Mouse (Mus musculus) heart, adult 18-20 months (tissue): Measurements from ENCODE around the gene Slc37a2. TPM values are rescaled to one million over a fixed set of nuclear protein-coding genes. Genes with fewer than 3 reads are reported as not detected.
"Not testable (repeated sequence)": the region's sequence is repeated elsewhere in the genome, so short reads cannot be mapped to it uniquely, and the experiment has no call there.

Source experiments
- DNase-seq, 2 experiments: peaks; one replicate each; pipeline ENCODE4 v3.0.0; 2021 to 2022; ENCODE audit warnings: mixed read lengths in 1 of 2
- long read RNA-seq, 2 experiments: library from polyadenylated mRNA; stranded (forward); transcript quantifications; one replicate each; pipeline ENCODE4 v2.0.0; 2021
- total RNA-seq, 2 experiments: library from RNA; stranded (reverse); gene quantifications; 2 replicates each; pipeline ENCODE4 v1.2.3; 2021

Slc37a2 gene
- total RNA-seq, result 1 to 10 TPM; 2.4 to 3.1 TPM
- long read RNA-seq, experiment 1, full-length matches to known transcripts, result 6 of 8 reads
- long read RNA-seq, experiment 1, partial matches to known transcripts, result 0 of 8 reads
- long read RNA-seq, experiment 1, other reads (novel, unspliced or antisense), result 2 of 8 reads
- long read RNA-seq, experiment 2, partial matches to known transcripts, result 0 of 1 reads
- long read RNA-seq, experiment 2, other reads (novel, unspliced or antisense), result 1 of 1 reads

DNA sequence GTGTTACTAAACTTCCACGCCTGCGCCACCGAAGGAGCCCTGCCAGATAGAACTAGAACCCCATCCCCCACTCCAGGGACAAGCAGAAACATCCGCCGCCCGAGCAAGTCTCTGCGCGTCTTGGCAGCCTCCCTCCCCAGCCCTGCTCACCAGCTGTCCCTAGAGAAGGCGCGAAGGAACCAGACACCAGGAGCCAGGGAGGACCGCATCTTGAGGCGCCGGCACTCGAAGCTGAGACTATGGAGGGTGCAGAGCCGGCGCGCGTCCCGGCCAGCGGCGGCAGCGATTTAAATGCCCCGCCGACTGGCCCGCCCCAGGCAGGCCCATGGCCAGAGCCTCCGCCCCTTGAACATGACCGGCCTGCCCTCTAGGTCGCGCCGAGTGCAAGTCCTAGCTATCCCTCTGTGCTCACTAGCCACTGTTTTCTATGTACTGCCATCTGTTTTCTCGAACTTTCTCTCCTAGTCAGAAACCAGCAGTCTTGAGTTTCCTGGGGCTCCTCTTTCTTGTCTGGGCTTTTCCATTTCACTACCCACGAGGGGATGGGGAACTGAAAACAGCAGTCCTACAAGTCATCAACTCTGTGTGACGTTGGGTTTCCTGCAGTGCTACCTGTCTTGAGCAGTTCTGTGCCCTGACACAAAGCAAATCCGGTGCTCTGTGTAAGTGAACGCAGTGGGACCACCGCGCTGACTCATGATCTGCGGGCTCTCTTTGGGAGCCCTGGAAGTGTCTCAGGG lies at the start of gene Slc37a2:
Gene Slc37a2, minus strand, starts transcription at position 590 of the 740 bp plus-strand sequence.
- DNase-seq, result peak; percentile 78

DNA sequence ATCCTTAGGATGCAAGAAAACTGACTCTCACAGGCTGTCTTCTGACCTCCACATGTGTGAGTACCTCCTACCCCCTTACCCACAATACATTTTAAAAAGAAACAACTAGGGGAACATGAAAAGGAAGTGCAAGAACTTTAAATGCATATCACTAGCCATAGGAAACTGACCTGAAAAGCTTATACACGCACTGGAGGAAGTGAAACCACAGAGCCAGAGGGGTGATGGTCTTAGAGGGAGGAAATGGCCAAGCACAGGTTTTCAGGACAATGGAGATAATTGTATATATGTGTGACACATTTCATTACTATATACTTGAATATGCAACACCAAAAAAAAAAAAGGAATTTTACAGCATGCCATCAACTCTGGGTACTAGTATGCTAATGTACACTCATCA lies 46.2 kb upstream of the Slc37a2 start:
- no peak for DNase-seq

DNA sequence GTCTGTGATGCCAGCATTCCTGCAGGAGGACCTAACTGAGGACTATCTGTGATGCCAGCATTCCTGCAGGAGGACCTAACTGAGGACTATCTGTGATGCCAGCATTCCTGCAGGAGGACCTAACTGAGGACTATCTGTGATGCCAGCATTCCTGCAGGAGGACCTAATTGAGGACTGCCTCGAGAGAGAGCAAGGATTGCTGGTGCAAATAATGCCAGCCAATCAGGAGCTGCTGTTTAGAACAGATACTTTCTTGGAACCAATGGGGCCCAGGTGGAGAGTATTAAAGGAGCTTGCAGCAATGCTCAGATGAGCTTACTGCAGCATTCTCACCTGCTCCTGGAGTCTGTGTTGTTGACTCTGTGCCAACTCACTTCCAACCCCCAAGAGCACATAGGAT lies 45.0 kb upstream of the Slc37a2 start:
- DNase-seq, result not testable (repeated sequence)

DNA sequence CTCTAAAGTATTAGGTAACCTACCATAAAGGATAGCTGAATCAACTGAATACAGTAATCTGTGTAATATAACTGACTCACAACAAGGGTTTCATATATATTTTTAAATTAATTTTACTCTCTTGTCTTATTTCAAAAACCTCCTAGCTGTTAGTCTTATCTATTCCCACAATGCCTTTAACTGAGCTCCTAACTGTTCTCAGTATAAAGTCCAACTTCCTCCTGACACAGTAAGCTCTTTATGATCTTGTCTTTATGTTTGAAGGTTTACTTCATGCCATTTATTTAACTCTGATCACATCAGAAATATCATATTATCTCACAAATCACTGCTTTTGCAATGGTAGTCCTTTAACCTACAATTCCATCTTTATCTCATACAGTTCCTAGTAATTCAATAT lies 40.0 kb upstream of the Slc37a2 start:
- no peak for DNase-seq

DNA sequence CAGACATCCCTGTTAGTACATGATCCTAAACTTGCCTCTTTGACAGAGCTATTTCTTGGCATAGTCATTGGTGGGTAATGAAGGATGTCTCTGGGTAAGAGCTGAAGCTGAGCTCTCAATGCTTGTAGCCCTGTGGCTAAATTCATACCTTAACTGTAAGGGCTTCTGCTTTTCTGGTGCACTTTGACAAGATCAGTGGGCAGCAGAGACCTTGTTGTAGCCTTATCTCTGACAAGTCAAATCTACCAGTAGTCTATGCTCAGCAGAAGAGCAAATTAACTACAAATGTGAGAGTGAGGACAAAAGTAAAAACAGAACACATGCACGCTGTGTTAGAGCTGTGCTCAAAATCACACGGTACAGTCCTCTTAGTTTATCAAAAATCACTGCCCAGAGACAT lies 11.1 kb upstream of the Slc37a2 start:
- no peak for DNase-seq

DNA sequence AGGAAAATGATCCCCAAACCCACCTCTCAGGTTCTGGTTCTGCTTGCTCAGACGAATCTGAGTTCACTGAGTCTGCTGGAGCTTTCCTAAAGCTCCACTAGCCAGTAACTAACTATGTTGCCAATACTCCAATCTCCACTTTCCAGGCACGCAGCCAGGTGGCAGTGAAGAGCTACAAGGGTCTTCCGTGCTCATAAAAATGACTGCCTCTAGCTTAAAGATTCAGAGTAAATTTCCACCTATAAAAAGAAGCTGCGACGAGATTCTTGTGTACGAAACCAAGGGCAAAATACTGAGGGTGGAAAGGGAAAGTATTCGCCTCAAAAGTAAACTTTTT lies 319 bp upstream of the Slc37a2 start:
- peak; percentile 48 to 69 for DNase-seq

DNA sequence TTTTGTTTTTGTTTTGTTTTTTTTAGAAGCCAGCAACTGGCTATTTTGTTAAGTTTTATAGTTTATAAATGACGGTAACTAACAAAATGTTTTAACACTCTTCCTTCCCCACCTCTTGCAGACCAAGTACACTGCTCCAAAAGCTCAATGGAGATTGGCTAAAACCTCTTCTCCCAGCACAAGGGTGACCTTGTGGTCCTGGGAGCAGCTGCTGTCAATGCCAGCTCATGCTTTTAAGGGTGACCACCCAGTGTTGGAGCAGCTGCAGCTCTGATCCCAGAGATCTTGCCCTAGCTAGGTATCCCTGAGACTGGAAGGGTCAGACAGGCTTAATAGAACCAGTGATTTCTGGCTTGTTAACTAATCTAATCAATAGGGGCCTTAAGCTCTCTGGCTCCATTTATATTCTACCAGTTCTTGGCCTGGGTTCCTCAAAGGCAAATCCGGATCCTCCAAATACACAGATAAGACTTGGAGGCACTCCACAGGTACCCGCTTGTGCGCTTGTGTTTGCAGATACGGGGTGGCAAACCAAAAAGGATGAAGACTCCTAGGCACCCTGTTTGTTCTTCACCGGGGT lies 917 bp downstream of the Slc37a2 start:
- DNase-seq, result no peak

DNA sequence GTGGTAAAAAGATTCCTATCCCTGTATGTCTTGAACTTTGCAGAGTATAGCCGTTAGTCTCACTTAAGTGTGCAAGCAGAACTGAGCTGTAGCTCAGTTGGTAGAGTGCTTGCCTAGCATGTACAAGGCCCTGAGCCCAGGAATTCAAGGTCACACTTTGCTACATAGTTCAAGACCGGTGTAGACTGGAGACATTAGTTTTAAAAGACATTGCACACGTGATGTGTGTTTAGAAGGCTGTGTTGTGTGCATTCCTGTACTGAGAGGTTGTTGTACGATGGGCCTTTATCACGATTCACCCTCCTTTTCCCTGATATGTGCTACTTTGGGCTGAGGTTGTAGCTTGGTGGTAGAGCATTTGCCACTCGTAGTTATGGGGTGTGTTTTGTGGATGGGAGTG lies 4.9 kb downstream of the Slc37a2 start:
- DNase-seq, result no peak

DNA sequence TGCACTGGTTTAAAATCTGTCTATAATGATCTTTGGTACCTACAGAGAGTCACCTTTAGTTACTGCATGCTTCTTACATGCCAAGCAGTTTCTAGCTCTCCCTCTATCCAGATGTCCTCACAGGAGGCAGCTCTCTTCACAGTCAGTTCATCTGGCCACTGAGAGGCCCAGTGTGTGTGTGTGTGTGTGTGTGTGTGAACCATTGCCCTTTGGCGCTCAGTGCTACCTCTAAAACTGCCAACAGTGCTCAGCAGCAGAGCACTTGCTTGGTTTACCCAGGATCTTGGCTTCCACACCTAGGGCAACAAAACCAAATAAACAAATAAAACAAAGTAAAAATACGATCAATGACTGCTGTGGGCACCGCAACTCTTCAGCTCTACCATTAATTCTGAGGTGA lies 5.6 kb downstream of the Slc37a2 start:
- no peak for DNase-seq

DNA sequence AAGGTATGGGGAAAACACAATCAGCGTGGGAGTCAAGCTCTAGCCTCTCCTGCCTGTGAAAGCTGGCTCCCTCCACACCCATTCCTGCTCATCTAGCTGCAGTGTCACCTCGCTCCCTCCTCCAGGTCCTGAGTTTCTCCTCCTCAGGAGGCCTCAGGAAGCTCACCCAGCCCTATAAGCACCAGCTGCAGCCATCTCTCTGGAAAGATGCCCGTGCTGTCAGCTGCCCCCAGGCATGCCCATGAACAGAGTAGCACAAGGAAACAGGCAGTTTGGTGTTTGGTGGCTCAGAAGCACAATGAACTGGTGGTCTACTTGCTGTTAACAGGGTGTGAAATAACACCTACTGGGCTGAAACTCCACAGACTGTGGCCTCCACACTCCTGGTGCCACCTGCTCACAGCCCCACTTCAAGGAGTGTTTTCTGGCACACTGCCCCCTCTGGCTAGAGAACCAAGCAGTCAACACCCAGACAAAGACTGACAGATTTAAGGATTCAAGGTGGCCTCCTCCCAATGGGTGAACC lies 7.1 kb downstream of the Slc37a2 start:
- no peak for DNase-seq

DNA sequence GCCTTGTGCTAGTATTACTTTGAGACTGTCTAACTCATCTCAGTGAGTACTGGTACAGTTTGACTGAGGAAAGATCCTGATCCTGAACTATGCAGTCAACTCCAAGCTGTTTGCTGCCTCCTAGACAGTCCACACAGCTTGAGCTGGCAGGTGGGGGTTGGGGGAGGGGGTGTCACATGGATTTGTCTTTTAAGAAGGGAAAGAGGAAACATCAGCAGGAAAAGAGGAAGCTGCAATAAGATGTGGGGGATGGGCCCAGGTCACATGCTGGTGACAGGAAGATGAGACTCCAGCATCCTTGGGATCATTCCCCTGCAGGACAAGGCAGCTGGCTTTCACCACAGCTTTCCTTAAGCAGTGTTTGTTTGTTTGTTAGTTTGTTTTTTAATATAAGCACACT lies 8.1 kb downstream of the Slc37a2 start:
- DNase-seq, result peak; percentile 53 to 73

DNA sequence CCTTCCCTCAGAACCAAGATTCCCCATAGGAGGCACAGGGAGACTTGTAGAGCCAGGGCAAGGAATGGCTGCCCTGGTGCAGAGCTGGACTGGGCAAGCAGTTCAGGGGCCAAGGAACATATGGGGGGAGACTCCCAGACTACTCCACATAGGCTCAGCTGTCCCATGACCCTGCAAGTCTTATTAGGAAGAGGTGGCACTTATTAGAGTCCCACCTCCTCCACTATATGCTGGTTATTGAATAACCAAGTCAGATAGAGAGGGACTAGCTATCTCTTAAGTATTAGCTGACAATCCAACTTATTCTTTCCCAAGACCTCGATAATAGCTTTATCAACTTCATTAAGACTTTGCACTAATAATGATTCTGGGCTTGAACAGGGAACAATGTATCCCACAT lies 9.7 kb downstream of the Slc37a2 start:
- DNase-seq, result no peak

DNA sequence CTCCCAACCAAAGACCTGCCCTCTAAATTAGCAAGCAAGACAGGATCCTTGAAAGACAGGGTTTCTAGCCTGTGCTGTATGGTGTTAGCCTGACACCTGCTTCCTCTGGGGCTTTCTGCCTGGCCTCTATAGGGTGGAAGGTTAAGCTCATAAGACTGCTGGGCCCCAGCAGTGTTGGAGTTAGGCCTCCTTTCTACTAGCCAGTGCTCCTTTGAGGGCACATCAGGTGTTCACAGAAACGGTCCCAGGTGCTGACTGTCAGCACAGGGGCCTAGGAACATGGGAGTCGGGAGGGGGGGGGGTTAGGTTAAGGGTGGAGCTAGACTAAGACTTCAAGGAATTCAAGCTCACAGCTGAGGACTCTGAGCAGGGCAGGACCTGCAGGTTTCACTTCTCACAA lies 10.1 kb downstream of the Slc37a2 start:
- DNase-seq, result no peak

DNA sequence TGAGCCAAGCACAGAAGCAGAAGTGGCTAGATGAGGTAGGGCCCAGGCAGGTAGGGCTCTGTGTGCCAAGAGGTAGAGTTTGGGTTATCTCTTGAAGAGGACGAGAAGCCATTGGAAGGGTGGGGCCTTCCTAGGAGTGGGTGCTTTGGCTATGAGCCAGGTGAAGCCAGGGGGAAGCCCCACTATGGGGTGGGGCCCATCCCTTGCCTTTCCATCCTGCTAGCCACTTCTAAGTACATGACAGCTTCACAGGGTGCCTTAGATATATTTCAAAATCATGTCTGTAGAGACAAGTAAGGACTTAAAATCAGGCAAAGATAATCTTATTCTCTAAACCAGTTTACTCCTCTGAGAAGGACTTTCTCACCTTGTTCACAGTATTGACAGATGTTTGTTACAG lies 10.9 kb downstream of the Slc37a2 start:
- no peak for DNase-seq

DNA sequence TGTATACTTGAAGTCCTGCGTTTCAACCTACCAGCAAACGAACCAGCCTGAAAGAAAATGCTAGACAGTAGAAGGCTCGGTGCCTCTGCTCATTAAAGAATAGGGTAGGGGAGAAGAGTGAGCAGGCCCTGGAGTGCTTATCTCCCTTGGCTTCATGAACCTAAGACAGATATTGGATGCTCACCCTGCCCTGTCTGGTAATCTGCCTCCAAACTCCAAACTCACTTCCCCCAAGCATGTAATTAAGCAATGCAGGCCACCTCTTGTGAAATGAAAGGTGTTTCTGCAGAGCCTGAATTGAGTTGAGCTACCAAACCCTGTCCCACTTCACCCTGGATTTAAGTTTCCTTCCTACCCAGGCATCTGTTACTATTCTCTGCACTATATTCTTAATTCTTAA lies 12.8 kb downstream of the Slc37a2 start:
- no peak for DNase-seq

DNA sequence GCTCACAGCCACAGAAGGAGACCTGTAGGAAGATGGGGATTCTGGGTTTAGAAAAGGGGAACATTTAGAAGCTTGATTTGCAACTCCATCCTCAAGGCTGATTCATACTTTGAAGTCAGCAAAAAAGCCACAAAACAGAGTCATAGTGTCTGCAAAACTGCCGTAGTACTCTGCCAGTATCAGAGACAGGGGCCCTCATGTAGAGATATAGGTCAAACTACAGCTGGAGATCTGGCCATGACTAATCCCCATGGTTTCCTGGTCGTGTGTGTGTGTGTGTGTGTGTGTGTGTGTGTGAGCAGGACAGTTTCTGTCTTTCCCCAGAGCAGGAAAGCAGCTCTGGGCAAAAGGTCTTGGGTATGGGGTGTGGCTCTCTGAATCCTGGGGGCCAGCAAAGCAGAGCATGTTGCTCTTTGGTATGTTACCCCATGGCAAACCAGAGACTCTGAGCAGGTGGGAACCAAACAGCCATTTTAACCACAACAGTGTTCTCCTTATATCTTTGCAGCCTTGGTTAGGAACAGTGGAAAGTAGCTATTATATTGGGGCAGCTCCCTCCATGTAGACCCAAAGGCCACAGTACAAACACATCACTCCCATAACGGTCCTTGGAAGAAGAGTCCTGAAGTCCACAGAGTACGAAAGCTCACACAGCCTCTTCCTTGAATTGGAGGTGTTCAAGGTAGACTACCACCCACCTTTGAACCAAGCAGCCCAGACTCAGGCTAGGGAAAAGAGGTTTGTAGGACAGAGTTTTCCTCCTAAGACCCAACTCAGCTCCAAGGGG lies 19.4 kb downstream of the Slc37a2 start:
- DNase-seq, result peak in 1 of 2 experiments; percentile 35

DNA sequence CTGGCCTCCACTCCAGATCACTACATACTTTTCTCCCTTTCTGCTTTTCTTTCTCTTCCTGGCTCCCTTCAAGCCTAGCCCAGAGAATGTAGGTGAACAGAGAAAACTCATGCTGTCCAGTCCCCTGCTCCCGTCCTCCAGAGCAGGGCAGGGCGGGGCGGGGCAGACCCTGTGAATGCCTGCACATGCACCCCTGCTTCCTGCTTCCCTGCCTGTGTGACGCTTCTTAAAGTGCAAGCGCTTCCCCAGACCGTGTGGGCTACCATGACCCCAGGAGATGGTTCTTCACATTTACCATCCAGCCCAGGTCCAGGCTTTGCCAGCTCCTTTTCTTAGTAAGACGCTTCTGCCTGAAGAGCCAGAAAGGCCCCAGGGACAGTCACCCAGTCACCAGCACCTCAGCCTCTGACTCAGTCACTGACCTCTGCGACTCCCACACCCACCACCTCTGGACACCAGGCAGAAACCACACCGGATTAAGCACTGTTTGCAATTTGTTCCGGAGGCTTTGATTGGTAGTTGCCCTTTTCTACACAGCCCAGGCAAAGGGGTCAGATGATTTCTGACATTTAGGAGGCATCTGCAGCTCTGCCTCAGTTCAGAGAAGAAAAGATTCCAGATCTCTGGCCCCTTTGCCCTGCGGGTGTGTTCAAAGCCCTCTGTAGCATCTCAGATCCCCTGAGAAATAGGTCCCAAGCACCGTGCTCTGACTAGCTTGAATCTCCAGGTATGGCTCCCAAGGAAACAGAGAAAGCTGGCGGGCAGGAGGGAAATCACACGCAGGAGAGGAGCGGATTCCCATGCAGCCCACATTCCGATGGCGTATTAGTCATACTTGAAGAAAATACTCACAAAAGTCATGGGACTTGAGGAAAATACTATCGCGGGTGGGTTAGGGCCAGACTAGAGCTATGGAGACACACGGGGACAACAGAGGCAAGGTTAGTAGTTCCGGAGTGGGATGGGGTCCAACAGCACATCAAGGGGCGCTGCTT lies 23.0 kb downstream of the Slc37a2 start:
- no peak for DNase-seq

DNA sequence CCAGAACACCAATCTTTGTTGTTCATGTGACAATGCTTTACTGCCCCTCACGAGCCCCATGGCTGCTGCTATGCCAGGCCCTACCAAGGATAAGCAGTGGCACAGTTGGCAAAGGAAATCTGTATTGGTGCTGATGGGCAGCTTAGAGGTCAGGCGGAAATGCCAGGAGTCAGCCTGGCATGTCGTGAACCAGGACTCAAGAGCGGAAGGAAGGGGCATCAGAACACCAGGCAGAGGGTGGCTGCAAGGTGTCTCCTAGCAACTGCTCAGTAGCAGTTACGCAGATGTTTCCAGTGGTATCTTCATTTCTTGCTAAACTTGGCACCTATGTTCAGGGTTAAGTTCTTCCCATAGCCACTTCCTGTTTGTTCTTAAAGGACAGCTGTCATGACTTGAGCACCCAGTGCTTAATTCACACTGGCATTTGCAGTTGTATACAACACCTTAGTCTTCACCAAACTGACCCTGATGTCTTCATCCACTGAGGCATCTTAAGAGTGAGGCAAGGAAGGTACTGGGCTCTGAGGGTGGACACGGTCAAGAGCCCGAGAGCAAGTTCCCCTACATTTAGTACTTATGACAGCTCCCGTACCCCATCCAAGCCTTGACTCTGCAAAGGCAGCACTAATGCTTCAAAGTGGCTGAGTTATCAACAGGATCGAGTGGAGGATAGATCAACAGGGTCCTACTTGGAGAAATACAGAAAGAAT lies 24.9 kb downstream of the Slc37a2 start:
- DNase-seq, result no peak

DNA sequence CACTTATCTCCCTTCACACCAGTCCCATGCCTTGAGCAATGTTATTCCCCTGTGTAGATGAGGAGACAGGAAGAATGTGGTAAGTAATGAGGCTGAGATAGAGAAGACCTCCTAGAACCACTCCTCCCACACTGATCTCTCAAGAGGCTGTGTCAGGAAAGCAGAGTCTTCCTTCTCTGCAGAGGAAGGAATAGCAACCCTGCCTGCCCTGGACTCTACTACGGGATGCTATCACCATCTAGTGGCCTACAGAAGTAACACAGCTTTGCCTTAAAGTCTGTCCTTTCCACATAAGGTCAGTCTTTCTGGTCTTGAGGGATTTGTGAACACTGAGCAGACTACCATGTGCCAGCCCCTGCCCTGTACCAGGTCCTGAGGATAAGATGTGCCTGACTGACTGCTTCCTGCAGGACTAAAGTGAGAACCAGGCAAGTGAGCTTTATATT lies 25.6 kb downstream of the Slc37a2 start:
- DNase-seq, result peak; percentile 72 to 84

DNA sequence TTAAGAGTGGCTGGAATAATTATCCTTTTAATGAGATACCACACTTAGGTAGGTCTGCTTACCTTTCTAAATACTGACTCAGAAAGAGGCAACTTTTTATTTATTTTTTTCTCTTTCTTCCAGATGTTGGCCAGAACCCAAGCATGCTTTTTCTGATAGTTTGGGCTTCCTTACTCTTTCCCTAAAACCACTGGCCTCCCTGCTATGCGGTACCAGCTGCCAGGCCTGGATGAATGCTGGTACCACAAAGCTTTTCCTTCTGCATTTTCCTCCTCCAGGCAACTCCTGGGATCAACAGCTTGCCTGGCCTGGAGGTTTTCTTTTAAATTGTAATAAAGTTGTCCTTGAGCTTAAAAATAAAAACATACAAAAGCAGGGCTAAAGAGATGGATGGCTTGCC lies 30.0 kb downstream of the Slc37a2 start:
- no peak for DNase-seq

DNA sequence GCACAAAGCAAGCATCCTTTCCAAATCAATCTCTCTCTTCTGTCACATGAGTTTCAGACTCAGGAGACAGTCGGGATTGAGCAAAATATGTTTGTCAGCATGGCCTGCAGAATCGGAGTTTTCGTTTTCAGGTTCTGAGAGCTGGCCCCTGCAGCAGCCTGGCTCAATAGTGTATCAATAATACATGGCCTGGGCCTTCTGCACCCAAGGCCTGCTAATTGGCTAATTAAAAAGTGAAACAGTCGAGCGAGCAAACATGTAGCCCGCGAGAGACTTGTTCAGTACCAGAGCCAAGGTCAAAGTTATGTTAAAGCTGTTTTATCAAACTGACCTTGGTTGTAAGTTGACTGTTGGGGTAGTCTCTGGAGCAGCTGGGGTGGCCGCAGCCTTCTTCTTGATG lies 34.8 kb downstream of the Slc37a2 start:
- no peak for DNase-seq
